Mouse (Mus musculus) kidney, adult 2 months (tissue): ENCODE data around the gene Tcf21. TPM values are rescaled to one million over a fixed set of nuclear protein-coding genes. Genes with fewer than 3 reads are reported as not detected.
A peak's percentile ranks its signal among the peaks of the same experiment; 100 is the strongest.

Experiments
- DNase-seq: peaks from one replicate; pipeline ENCODE4 v3.0.0; 2021
- H3K27ac ChIP-seq: fragments of 200-500 bp; 2 replicates; pipeline ENCODE4 v1.5.1; 2012; ENCODE audit warnings: low read depth, low read length, control low read depth, inconsistent platforms; ENCODE audit not compliant: insufficient read depth
- H3K27me3 ChIP-seq: fragments of 200-500 bp; replicated peaks from 2 replicates; pipeline ENCODE4 v1.6.1; 2012; ENCODE audit warnings: mild to moderate bottlenecking, moderate library complexity, low read length, inconsistent platforms; ENCODE audit not compliant: control insufficient read depth, insufficient read depth
- H3K36me3 ChIP-seq: fragments of 200-500 bp; 2 replicates; pipeline ENCODE4 v1.6.1; 2012; ENCODE audit warnings: mild to moderate bottlenecking, moderate library complexity, low read length, inconsistent platforms; ENCODE audit not compliant: control insufficient read depth, insufficient read depth
- H3K4me1 ChIP-seq: fragments of 200-500 bp; 2 replicates; pipeline ENCODE4 v1.6.1; 2011; ENCODE audit warnings: low read length; ENCODE audit not compliant: control insufficient read depth, insufficient read depth
- H3K4me3 ChIP-seq: fragments of 200-500 bp; 2 replicates; pipeline ENCODE4 v1.5.1; 2011; ENCODE audit warnings: mild to moderate bottlenecking, low read depth, low read length, control low read depth; ENCODE audit not compliant: insufficient read depth
- CTCF ChIP-seq: fragments of 200-500 bp; conservative IDR thresholded peaks from 2 replicates; pipeline ENCODE4 v1.5.1; 2011; ENCODE audit warnings: low read depth, mild to moderate bottlenecking, control low read depth, low read length, moderate library complexity, mixed read lengths; ENCODE audit not compliant: insufficient read depth, insufficient read length
- POLR2A ChIP-seq: fragments of 200-500 bp; IDR thresholded peaks from one replicate; pipeline ENCODE4 v1.6.1; 2011; ENCODE audit warnings: low read depth, low read length, control low read depth
- WGBS: fragments of 180-500 bp; shearing (Covaris S2); methylation state at CpG from one replicate; pipeline ENCODE4 v1.1.7; 2018; 5-methylcytosine and 5-hydroxymethylcytosine counted together
- polyA plus RNA-seq: library from polyadenylated mRNA; depleted of rRNA; stranded (reverse); fragments of >200 nt; gene quantifications from 2 replicates; pipeline ENCODE4 v1.2.3, GENCODE M21; 2012

Gene Tcf21
- polyA plus RNA-seq, 1 experiment: 124 TPM

- Histone ChIP-seq H3K4me3 (no peak overlapping the region), H3K27ac (peak overlapping the region; percentile 84), H3K36me3 (no peaks in the 10 kb centered on the region), H3K4me1 (no peaks in the 10 kb centered on the region), H3K27me3 (peaks cover 6% of the 10 kb centered on the region)
- DNase-seq: no peak
- 54% methylated on average over 1 of the region's 1 CpGs for WGBS
- TF ChIP-seq POLR2A (no peak), CTCF (no peak)
These were observed 1.3 kb upstream of the Tcf21 start for GRCm38 (mm10) chr10:22821267-22821666.

- H3K36me3 ChIP-seq: no peaks in the 10 kb centered on the region
These were observed 867 bp upstream of the Tcf21 start for GRCm38 (mm10) chr10:22820841-22821240.

GRCm38 (mm10) chr10:22819239-22819870 is 619 bp downstream of the Tcf21 start:
- DNase-seq: no peak
- Histone ChIP-seq H3K27ac (peak overlapping the region; percentile 40), H3K27me3 (peaks cover 6% of the 10 kb centered on the region), H3K4me1 (no peaks in the 10 kb centered on the region), H3K36me3 (no peaks in the 10 kb centered on the region), H3K4me3 (peak overlapping the region; percentile 49)
- 4% methylated on average over 42 of the region's 42 CpGs for WGBS
- TF ChIP-seq CTCF: no peak

More at GRCm38 (mm10) chr10:22820841-22821240, 867 bp upstream of the Tcf21 start:
- Histone ChIP-seq H3K27me3 (peaks cover 6% of the 10 kb centered on the region), H3K27ac (peak overlapping the region; percentile 84), H3K4me1 (no peaks in the 10 kb centered on the region), H3K4me3 (peak overlapping the region; percentile 25; the same call in 1 of the 2 replicates)
- TF ChIP-seq CTCF: no peak
- TF ChIP-seq POLR2A: no peak
- 65% methylated on average over 2 of the region's 2 CpGs for WGBS
- no peak for DNase-seq

GRCm38 (mm10) chr10:22818600-22819238 is 1.3 kb downstream of the Tcf21 start:
- TF ChIP-seq POLR2A (no peak), CTCF (no peak)
- DNase-seq: no peak
- Histone ChIP-seq H3K27ac (peak overlapping the region; percentile 57), H3K27me3 (peaks cover 6% of the 10 kb centered on the region), H3K4me1 (0 out of 2 replicates have a peak, but pooled peaks cover under 1% of the 10 kb centered on the region), H3K36me3 (no peaks in the 10 kb centered on the region), H3K4me3 (peak overlapping the region; percentile 49)
- WGBS: 20% methylated on average over 12 of the region's 12 CpGs

GRCm38 (mm10) chr10:22817976-22818375 is 2.0 kb downstream of the Tcf21 start:
- WGBS: 43% methylated on average over 4 of the region's 4 CpGs
- no peak overlapping the region for H3K27ac ChIP-seq

GRCm38 (mm10) chr10:22817561-22817960 is 2.4 kb downstream of the Tcf21 start:
- Histone ChIP-seq H3K4me1 (0 out of 2 replicates have a peak, but pooled peaks cover 2% of the 10 kb centered on the region), H3K4me3 (peak overlapping the region; percentile 64), H3K36me3 (no peaks in the 10 kb centered on the region), H3K27me3 (peaks cover 6% of the 10 kb centered on the region), H3K27ac (peak overlapping the region; percentile 66)
- no peak for DNase-seq
- TF ChIP-seq POLR2A (no peak), CTCF (no peak)
- 25% methylated on average over 18 of the region's 18 CpGs for WGBS

More at GRCm38 (mm10) chr10:22817976-22818375, 2.0 kb downstream of the Tcf21 start:
- H3K4me3 ChIP-seq: peak overlapping the region; percentile 64
- H3K27me3 ChIP-seq: peaks cover 6% of the 10 kb centered on the region
- no peak for TF ChIP-seq CTCF
- TF ChIP-seq POLR2A: no peak
- H3K36me3 ChIP-seq: no peaks in the 10 kb centered on the region
- H3K4me1 ChIP-seq: 0 out of 2 replicates have a peak, but pooled peaks cover 2% of the 10 kb centered on the region
- no peak for DNase-seq

GRCm38 (mm10) chr10:22816237-22816762 is 3.7 kb downstream of the Tcf21 start:
- WGBS: 3% methylated on average over 28 of the region's 28 CpGs
- Histone ChIP-seq H3K27me3 (peaks cover 6% of the 10 kb centered on the region), H3K27ac (peak overlapping the region; percentile 24; the same call in 1 of the 2 replicates), H3K4me3 (peak overlapping the region; percentile 34), H3K4me1 (0 out of 2 replicates have a peak, but pooled peaks cover 2% of the 10 kb centered on the region), H3K36me3 (no peaks in the 10 kb centered on the region)
- DNase-seq: no peak
- no peak for TF ChIP-seq CTCF
- TF ChIP-seq POLR2A: no peak
